Mouse (Mus musculus) kidney, adult 2 months (tissue): ENCODE measurements around the gene Col5a1.

ENCODE experiments used
- CTCF ChIP-seq: fragments of 200-500 bp; conservative IDR thresholded peaks from 2 replicates; pipeline ENCODE4 v1.5.1; 2011; ENCODE audit warnings: low read depth, mild to moderate bottlenecking, control low read depth, low read length, moderate library complexity, mixed read lengths; ENCODE audit not compliant: insufficient read depth, insufficient read length
- POLR2A ChIP-seq: fragments of 200-500 bp; IDR thresholded peaks from one replicate; pipeline ENCODE4 v1.6.1; 2011; ENCODE audit warnings: low read depth, low read length, control low read depth

GRCm38 (mm10) chr2:27924463-27924862 is 38.2 kb downstream of the Col5a1 start:
- TF ChIP-seq POLR2A, result no peak
- no peak for TF ChIP-seq CTCF
